Mouse (Mus musculus) intestine, postnatal 0 days (tissue): ENCODE data around the gene Olfr70. TPM values are rescaled to one million over a fixed set of nuclear protein-coding genes. Genes with fewer than 3 reads are reported as not detected.

Experiments used
- ATAC-seq: fragments of 200-750 bp; cut with Nextera tagmentation; 2 replicates; pipeline ENCODE4 v1.8.0; 2017; ENCODE audit warnings: mild to moderate bottlenecking, moderate TSS enrichment, moderate library complexity
- H3K27ac ChIP-seq: fragments of 300-500 bp; sonication (generic); 2 replicates; pipeline ENCODE4 v1.5.1; 2014; ENCODE audit warnings: mild to moderate bottlenecking, low read depth, low read length, moderate library complexity
- H3K27me3 ChIP-seq: fragments of 300-500 bp; sonication (generic); replicated peaks from 2 replicates; pipeline ENCODE4 v1.6.1; 2014; ENCODE audit warnings: low read length, mixed read lengths; ENCODE audit not compliant: control insufficient read depth, insufficient read depth
- H3K36me3 ChIP-seq: fragments of 300-500 bp; sonication (generic); 2 replicates; pipeline ENCODE4 v1.6.1; 2014; ENCODE audit warnings: mild to moderate bottlenecking, moderate library complexity; ENCODE audit not compliant: control insufficient read depth, insufficient read depth
- H3K4me1 ChIP-seq: fragments of 300-500 bp; sonication (generic); replicated peaks from 2 replicates; pipeline ENCODE4 v1.6.1; 2014; ENCODE audit warnings: antibody characterized with exemption, low read length, mixed read lengths; ENCODE audit not compliant: control insufficient read depth, insufficient read depth
- H3K4me2 ChIP-seq: fragments of 300-500 bp; sonication (generic); replicated peaks from 2 replicates; pipeline ENCODE4 v1.6.1; 2014; ENCODE audit warnings: low read depth, mild to moderate bottlenecking, moderate library complexity
- H3K4me3 ChIP-seq: fragments of 300-500 bp; sonication (generic); 2 replicates; pipeline ENCODE4 v1.5.1; 2014; ENCODE audit warnings: low read depth, low read length
- H3K9ac ChIP-seq: fragments of 300-500 bp; sonication (generic); 2 replicates; pipeline ENCODE4 v1.6.1; 2014; ENCODE audit warnings: mild to moderate bottlenecking, low read depth, low read length
- H3K9me3 ChIP-seq: fragments of 300-500 bp; sonication (generic); 2 replicates; pipeline ENCODE4 v1.6.1; 2016; ENCODE audit warnings: mixed run types; ENCODE audit not compliant: control insufficient read depth
- CTCF ChIP-seq: sonication (generic); IDR thresholded peaks from 2 replicates; pipeline ENCODE4 v1.5.1; 2016; ENCODE audit warnings: low read depth, mild to moderate bottlenecking, control low read depth, antibody characterized with exemption, moderate library complexity
- WGBS: fragments of 180-500 bp; shearing (Covaris S2); extraction: QIAGEN DNeasy Blood & Tissue Kit; methylation state at CpG from one replicate; pipeline ENCODE4 v1.1.7; 2014; 5-methylcytosine and 5-hydroxymethylcytosine counted together
- polyA plus RNA-seq: library from polyadenylated mRNA; unstranded; fragments of >200 nt; fragmentation: Nextera tagmentation; extraction: Ambion mirVana; gene quantifications from 2 replicates; pipeline ENCODE4 v1.2.1, GENCODE M21; 2015

Olfr70 gene
- polyA plus RNA-seq = not detected in 2 replicates

- no peak within 1 kb of the TSS for H3K9ac ChIP-seq
- H3K4me1 ChIP-seq = no peaks in the 10 kb centered on the region
- H3K4me3 ChIP-seq = no peak within 1 kb of the TSS
- ATAC-seq = no peak
- H3K4me2 ChIP-seq = no peak within 1 kb of the TSS
- TF ChIP-seq CTCF = no peak
- H3K27me3 ChIP-seq = no peaks in the 10 kb centered on the region
- no peak within 1 kb of the TSS for H3K27ac ChIP-seq
- no peaks in the 10 kb centered on the region for H3K36me3 ChIP-seq
- 71% methylated on average over 6 of the region's 6 CpGs for WGBS
- H3K9me3 ChIP-seq = no peaks in the 10 kb centered on the region
These were observed at the start of gene Olfr70 for GRCm38 (mm10) chr4:43700707-43701106. Gene Olfr70, minus strand, starts transcription at chr4:43700807.

- Histone ChIP-seq H3K27me3 (no peaks in the 10 kb centered on the region), H3K4me3 (no peak overlapping the region), H3K36me3 (no peaks in the 10 kb centered on the region), H3K9ac (no peak overlapping the region), H3K4me1 (no peaks in the 10 kb centered on the region), H3K4me2 (no peak overlapping the region), H3K9me3 (no peaks in the 10 kb centered on the region), H3K27ac (no peak overlapping the region)
- ATAC-seq = no peak
- TF ChIP-seq CTCF = peak; percentile 75
- 10% methylated on average over 6 of the region's 6 CpGs for WGBS
These were observed 44.6 kb upstream of the Olfr70 start for GRCm38 (mm10) chr4:43745187-43745586.

- H3K9ac ChIP-seq = no peak overlapping the region
- WGBS = 30% methylated on average over 1 of the region's 1 CpGs
- TF ChIP-seq CTCF = peak; percentile 59
These were observed 42.5 kb upstream of the Olfr70 start for GRCm38 (mm10) chr4:43743099-43743498.

GRCm38 (mm10) chr4:43742637-43743036, 42.0 kb upstream of the Olfr70 start:
- WGBS = 46% methylated on average over 4 of the region's 4 CpGs
- H3K36me3 ChIP-seq = no peaks in the 10 kb centered on the region
- no peaks in the 10 kb centered on the region for H3K9me3 ChIP-seq
- no peak overlapping the region for H3K4me3 ChIP-seq
- no peak for ATAC-seq
- H3K4me2 ChIP-seq = no peak overlapping the region
- H3K4me1 ChIP-seq = no peaks in the 10 kb centered on the region
- no peaks in the 10 kb centered on the region for H3K27me3 ChIP-seq
- H3K27ac ChIP-seq = no peak overlapping the region
- TF ChIP-seq CTCF = no peak
- H3K9ac ChIP-seq = no peak overlapping the region

More at GRCm38 (mm10) chr4:43743099-43743498, 42.5 kb upstream of the Olfr70 start:
- ATAC-seq = no peak
- H3K4me3 ChIP-seq = no peak overlapping the region
- H3K36me3 ChIP-seq = no peaks in the 10 kb centered on the region
- H3K4me2 ChIP-seq = no peak overlapping the region
- H3K27ac ChIP-seq = no peak overlapping the region
- H3K27me3 ChIP-seq = no peaks in the 10 kb centered on the region
- H3K4me1 ChIP-seq = no peaks in the 10 kb centered on the region
- no peaks in the 10 kb centered on the region for H3K9me3 ChIP-seq

- Histone ChIP-seq H3K9me3 (no peaks in the 10 kb centered on the region), H3K4me2 (no peak overlapping the region), H3K27me3 (no peaks in the 10 kb centered on the region), H3K9ac (no peak overlapping the region), H3K4me1 (no peaks in the 10 kb centered on the region), H3K4me3 (no peak overlapping the region), H3K36me3 (no peaks in the 10 kb centered on the region), H3K27ac (no peak overlapping the region)
- no peak for TF ChIP-seq CTCF
- no peak for ATAC-seq
- 51% methylated on average over 5 of the region's 5 CpGs for WGBS
These were observed 40.9 kb upstream of the Olfr70 start for GRCm38 (mm10) chr4:43741526-43741925.

- no peaks in the 10 kb centered on the region for H3K4me1 ChIP-seq
- H3K9me3 ChIP-seq = no peaks in the 10 kb centered on the region
- no peak for ATAC-seq
- no peaks in the 10 kb centered on the region for H3K27me3 ChIP-seq
- H3K4me3 ChIP-seq = no peak overlapping the region
- 44% methylated on average over 8 of the region's 8 CpGs for WGBS
- no peak for TF ChIP-seq CTCF
- H3K4me2 ChIP-seq = no peak overlapping the region
- no peaks in the 10 kb centered on the region for H3K36me3 ChIP-seq
- no peak overlapping the region for H3K9ac ChIP-seq
- no peak overlapping the region for H3K27ac ChIP-seq
These were observed 38.5 kb upstream of the Olfr70 start for GRCm38 (mm10) chr4:43738989-43739674.

- Histone ChIP-seq H3K4me1 (no peaks in the 10 kb centered on the region), H3K9ac (no peak overlapping the region), H3K9me3 (no peaks in the 10 kb centered on the region), H3K4me3 (no peak overlapping the region), H3K36me3 (no peaks in the 10 kb centered on the region), H3K27me3 (no peaks in the 10 kb centered on the region), H3K4me2 (no peak overlapping the region), H3K27ac (no peak overlapping the region)
- WGBS = 82% methylated on average over 6 of the region's 6 CpGs
- no peak for TF ChIP-seq CTCF
- no peak for ATAC-seq
These were observed 36.5 kb upstream of the Olfr70 start for GRCm38 (mm10) chr4:43737144-43737543.
